Mouse (Mus musculus) left cerebral cortex, postnatal 25 days (tissue): ENCODE data around the gene Leo1. TPM values are rescaled to one million over a fixed set of nuclear protein-coding genes. Genes with fewer than 3 reads are reported as not detected.
"Not testable (repeated sequence)": the region's sequence is repeated elsewhere in the genome, so short reads cannot be mapped to it uniquely, and the experiment has no call there.

Source experiments
- DNase-seq, 2 experiments: peaks; one replicate each; pipeline ENCODE4 v3.0.0; 2022; ENCODE audit warnings: low spot score in 2 of 2, mixed read lengths in 1 of 2
- intact Hi-C: fragments of 180-260 bp; cut with DNase I; formaldehyde crosslinking; loops from one replicate; pipeline ENCODE4 v1.15.1; 2025
- total RNA-seq, 2 experiments: library from RNA; stranded (reverse); gene quantifications; 2 replicates each; pipeline ENCODE4 v1.2.3; 2021

Leo1 gene
- total RNA-seq, 2 experiments from 2014 or later: 25.5 to 29.1 TPM

DNA sequence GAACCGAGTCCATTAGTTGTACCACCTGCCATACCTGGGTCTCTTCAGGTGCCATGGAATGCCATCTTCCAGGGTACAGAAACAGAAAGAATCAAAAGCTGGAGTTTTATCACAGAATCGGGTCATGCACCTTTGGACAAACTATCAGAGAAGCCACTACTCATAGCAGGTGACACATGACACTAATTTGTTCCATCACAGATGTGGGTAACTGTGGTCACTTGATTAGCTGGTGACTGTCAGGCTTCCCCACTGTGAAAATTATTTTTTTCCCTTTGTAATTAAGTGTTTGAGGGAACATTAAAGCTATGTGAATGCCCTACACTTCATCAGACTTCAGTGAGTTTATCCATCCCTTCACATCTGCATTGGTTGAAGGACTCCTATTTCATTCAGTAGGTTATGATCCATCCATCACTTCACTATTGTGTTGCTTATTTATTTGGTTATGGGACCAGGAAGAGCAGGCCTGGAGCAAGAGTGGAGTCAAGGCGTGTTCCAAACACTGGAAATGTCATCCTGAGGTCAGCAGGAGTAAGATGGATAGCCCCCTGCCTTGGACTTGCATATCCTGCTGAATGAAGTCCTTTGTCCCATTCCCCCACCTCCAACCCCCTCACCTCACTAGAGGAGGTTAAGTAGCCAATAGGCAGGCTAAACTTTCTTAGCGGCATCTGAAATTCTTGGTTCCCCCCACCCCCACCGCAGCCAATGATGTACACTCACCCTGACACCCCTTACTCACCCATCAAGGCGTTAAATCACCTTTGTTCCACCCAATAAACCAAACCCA is 16.8 kb upstream of the Leo1 start:
- intact Hi-C loops: no loop called here

DNA sequence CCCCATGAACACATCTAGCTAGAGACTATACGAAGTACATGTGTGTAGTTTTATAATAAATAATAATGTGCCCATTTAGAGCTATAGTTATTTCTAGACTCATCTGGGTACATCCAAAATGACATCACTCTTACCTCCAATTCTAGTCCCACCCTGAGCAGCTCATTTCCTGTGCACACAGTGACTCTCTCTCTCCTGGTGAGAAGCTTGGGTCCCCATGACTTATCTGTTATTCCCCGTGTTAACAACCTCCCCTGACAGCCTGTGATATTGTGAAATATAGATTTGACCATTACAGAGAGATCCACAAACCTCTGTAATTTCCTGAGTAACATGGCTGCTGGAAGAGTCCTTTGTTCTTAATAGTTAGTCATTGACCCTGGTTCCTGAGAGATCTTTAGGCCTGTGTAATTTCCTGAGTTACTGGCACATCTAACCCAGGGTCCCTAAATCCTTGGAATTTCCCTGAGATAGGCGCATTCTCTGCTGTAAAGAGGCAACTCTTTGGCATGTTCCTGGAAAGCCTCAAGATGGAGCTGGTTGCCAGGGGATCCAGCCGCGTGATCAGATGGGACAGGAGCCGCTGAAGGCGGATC is 15.4 kb upstream of the Leo1 start:
- no peak for DNase-seq
- intact Hi-C loops: no loop called here

More for the DNA sequence above, 16.8 kb upstream of the Leo1 start:
- no peak for DNase-seq

DNA sequence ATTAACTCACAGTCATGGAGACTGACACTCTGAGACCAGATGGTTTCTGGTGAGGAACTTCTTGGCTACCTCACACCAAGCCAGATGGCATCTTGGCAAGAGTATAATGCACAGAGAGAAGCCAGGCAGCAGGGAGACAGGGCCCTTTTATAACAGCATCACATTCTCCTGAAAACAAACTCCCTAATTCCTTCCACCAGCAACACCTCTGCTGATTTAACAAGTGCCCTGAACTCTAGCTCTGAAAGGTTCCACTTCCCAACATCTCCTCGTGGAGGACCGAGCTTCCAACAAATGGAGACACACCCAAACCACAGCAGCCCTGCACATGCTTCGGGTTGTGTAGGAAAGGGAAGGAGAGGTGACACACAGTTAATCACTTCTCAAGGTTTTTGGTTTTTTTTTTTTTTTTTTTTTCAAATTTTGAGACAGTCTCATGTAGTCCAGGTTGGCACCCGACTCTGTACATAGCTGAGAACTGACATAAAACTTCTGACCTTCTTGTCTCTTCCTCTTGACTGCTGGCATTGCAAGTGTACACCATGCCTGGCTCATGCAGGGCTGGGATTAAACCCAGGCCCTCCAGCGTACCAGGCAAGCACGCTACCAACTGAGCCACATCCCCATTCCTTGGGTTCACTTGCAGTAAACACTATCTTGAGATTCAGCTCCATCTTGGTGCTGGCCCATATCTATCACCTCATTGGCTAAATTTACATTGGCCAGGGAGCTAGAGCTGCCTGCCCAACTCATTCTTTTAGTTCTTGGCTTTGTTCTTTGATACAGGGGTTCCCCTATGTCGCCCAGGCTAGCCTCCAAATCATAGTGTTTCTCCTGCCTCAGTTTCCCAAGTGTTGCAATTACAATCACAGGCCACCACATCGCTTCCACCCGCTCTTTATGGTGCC is 13.7 kb upstream of the Leo1 start:
- intact Hi-C loops: no loop called here
- DNase-seq: peak in 1 of 2 experiments; percentile 57

DNA sequence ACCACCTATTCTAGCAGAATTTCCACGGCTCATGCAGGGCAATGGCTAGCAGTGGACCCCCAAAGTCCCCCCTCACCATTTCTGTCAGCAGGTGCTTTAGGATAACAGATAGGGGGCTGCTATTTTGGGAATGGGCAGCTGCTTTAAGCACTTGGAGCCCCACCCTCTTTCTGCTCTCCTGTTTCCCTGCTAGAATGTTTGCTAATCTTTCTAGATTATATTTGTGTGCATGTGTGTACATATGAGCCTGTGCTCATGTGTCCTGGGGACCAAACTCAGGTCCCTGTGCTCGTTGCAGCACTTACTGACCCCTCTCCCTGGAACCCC is 13.1 kb upstream of the Leo1 start:
- DNase-seq: no peak
- intact Hi-C loops: no loop called here

DNA sequence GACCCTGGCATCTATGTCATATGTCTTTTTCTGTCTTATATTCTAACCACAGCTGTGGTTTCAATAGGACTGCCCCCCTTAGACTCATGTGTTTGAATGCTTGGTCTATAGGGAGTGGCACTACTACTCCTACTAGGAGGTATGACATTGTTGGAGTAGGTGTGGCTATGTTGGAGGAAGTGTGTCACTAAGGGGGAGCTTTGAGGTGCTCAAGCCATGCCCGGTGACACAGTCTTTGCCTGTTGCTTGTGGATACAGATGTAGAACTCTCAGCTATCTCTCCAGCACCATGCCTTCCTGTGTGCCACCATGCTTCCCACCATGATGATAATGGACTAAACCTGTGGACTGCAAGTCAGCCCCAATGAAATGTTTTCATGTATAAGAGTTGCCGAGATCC is 12.3 kb upstream of the Leo1 start:
- DNase-seq: no peak
- intact Hi-C loops: no loop called here

DNA sequence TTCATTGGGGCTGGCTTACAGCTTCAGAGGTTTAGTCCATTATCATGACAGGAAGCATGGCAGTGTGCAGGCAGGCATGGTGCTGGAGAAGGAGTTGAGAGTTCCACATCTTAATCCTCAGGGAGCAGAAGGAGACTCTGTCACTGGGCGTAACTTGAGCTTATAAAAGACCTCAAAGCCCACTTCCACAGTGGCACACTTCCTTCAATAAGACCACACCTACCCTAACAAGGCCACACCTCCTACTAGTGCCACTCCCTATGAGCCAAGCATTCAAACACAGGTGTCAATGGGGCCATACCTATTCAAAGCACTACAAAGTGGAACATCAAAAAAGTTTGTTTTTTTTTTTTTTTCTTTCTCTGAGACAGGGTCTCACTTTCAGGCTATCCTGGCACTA is 11.7 kb upstream of the Leo1 start:
- intact Hi-C loops: no loop called here
- DNase-seq: no peak

DNA sequence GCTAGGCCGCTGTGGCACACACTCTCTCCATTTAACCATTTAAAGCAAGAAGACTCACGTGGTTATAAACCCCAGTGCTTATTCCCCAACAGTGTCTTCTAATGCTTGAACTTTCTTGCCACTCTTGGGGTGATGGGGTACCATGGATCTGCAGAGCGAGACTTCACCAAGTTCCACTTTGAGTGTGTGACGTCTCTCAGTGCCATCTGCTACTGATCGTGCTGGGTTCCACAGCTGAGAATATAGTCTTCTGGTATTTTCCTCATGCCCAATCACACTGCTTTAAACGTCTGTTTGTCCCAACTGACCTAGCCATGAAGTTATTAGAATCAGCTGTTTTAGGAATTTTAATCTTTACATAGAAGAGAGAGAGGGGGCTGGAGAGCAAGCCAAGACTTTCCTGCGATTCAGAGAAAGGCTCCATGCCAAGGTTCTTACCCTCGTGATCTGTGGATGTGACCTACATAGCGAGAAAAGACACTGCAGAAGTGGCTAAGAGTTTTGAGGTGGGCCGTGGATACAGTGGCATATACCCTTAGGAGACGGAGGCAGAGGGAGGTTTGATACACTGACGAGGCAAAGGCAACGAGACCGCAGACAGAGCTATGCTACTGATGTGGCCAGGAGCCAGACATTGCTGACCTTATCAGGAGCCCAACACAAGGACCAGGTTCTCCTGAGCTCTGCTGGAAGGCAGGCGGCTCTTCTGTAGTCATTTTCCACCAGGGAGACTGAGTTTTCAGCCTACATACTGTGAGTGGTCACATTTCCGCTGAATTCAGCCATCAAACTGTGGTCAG is 10.3 kb upstream of the Leo1 start:
- intact Hi-C loops: no loop called here
- DNase-seq: peak in 1 of 2 experiments; percentile 59

DNA sequence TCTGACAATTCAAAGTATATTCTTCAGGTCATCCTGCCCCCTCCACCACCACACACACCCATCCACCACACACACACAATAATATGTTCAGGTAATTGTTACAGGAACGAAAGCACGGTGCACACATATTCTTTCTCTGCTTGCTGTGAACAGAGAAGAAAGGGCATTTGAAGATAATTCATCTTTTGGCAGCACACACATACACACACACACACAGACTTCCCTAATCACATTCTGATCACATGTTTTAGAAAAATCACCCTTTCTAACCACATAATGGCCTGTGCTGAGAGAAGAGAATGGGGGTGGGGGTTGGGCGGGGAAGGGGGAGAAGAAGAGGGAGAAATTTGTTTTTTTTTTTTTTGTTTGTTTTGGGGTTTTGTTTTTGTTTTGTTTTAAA is 8.6 kb upstream of the Leo1 start:
- intact Hi-C loops: no loop called here
- no peak for DNase-seq

DNA sequence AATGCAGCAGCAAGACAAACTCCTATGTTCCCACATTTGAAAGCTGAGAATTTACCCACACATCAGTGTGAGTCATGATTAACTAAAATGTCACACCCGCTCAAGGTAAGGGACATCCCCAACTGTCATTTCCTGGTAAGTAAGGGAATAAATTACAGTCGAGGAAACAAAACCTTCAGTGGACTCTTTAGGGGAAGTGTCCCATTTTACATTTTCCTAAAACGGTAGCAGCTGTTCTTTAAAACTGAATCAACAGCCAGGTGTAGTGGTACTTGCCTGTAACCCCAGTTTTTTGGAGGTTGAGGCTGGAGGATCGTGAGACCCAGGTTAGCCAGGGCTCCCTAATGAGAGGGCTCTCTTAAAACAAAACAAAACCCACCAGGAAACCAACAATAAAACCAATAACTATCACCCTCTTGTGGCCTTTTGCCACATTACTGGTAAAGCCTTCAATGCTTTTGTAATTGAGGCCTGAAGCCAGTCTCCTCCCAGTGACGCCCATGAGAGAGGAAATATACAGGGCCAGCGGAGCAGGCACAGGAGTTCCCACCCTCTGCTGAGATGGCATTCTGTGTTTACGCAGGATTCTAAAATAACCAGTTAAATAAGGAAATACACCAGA is 7.0 kb upstream of the Leo1 start:
- intact Hi-C loops: loop anchor here (2.0 kb wide), 1 partner anchor 73 kb away; no protein-coding TSS in a partner anchor
- DNase-seq: peak; percentile 36 to 56

DNA sequence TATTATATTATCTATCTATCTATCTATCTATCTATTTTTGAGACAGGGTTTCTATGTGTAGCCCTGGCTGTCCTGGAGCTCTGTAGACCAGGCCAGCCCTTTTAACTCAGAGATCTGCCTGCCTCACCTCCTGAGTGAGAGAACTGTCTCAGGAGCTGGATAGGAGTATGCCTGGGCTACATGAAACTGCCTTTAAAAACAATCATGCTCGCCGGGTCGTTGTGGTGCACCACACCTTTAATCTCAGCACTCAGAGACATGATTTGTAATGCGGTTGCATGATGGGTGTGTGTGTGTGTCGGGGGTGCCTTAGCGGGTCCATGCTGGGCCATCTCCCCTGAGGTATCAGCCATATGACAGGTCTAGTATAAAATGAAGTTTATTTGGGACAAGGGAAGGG is 6.5 kb upstream of the Leo1 start:
- DNase-seq: no peak
- intact Hi-C loops: loop anchor here (2.0 to 5.0 kb wide), 3 partner anchors 74 to 393 kb away; no protein-coding TSS in a partner anchor

DNA sequence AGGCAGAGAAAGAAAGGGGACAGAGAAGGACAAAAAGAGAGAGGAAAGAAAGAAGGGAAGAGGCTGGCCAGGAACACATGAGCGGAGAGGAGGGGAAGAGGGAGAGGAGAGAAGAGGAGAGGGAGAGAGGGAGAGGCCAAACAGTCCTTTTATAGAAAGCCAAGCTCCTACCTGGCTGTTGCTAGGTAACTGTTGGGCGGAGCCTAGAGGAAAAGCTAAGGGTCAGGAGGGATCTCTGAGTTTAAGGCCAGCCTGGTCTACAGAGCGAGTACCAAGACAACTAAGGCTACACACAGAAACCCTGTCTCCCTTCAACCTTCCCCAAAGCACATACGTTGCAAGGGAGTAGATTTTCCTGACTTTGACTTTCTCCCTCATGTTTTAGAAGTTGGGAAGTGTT is 6.0 kb upstream of the Leo1 start:
- intact Hi-C loops: loop anchor here (2.0 to 5.0 kb wide), 3 partner anchors 74 to 393 kb away; no protein-coding TSS in a partner anchor
- no peak for DNase-seq

DNA sequence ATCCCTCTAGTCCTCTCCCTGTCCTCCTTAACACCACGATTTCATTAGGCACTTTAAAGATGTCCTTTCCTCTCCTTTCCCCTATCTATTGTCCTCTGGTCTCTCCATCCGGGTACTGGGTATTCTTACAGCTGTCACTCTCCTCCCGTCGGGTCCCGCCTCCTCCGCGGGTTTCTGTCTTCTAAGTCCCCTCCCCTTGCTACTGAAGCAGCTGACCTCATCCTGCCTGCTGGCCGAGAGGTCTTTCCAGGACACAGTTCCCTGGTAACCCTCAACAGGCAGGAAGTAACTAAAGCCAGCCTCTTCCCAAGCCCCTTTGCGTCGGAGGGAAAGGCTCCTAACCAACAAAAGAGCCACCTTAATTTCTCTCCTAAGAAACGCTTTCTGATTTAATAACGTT is 5.4 kb upstream of the Leo1 start:
- peak; percentile 29 to 64 for DNase-seq
- intact Hi-C loops: loop anchor here (2.0 to 5.0 kb wide), 3 partner anchors 75 to 394 kb away; no protein-coding TSS in a partner anchor

DNA sequence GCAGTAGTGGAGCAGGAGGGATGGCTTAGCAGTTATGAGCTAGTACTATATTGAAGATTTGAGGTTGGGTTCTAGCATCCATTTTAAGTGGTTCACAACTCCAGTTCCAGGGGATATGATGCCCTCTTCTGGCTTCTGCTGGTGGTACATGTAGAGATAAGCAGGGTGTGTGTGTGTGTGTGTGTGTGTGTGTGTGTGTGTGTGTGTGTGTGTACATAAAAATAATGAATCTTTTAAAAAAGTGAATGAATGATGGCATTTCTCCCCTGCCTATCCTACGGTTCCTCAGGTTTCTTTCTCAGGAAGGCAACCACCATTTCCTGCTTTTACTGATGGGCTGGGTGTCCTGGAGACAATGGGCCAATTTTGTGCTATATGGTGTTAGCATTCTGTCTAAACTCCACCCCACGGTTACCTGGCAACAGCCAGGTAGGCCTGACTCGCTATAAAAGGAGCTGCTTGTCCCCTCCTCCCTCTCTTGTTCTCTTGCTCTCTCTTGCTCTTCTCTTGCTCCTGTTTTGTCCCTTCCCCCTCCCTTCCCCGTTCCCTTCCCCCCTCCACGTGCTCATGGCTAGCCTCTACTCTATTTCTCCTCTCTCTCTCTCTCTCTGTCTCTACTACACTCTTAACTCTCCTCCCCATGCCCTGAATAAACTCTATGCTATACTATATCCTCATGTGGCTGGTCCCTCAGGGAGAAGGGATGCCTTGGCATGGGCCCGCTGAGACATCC is 3.5 kb upstream of the Leo1 start:
- DNase-seq: peak in 1 of 2 experiments; percentile 20

DNA sequence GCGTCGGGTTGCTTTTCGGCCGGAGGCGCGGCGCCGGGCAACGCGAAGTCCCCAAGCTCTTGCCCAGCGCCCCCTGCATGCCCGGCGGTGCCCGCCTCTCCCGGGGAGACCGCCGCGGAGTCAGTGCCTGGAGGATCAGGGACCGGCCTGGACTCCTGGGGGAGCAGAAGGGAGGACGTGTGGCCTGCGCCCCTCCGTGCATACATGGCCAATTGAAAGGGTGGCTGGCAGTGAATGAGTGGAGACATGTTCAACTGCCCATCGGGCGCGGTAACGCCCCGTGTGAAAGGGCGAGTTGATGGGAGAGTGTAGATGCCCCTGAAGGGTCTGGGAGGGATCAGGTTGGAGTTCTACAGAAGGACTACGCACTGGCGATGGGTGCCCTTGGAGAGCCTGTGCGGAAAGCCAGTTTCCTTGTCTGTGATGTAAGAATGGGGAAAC is 387 bp downstream of the Leo1 start:
- intact Hi-C loops: loop anchor here (1.0 kb wide), 1 partner anchor 32 kb away; no protein-coding TSS in a partner anchor

More for the DNA sequence above, 3.5 kb upstream of the Leo1 start:
- intact Hi-C loops: loop anchor here (5.0 kb wide), 2 partner anchors 156 to 396 kb away; no protein-coding TSS in a partner anchor

DNA sequence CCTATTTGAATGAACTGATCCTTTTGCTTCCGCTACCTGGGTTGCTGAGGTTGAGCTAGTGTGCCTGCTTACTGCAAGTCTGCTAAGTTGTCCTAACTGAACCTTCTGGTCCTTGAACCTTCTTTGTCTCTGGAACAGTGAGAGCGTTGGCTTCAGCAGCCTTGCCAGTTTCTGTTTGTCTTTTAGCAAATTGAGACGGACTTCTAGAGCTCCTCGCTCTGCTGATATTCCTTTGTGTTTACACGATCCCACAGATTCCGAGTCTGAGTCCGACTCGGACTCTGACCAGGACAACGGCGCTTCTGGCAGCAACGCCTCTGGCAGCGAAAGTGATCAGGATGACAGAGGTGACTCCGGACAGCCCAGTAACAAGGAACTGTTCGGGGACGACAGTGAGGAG is 3.7 kb downstream of the Leo1 start:
- intact Hi-C loops: no loop called here
- DNase-seq: no peak

More for the DNA sequence above, 387 bp downstream of the Leo1 start:
- DNase-seq: no peak

DNA sequence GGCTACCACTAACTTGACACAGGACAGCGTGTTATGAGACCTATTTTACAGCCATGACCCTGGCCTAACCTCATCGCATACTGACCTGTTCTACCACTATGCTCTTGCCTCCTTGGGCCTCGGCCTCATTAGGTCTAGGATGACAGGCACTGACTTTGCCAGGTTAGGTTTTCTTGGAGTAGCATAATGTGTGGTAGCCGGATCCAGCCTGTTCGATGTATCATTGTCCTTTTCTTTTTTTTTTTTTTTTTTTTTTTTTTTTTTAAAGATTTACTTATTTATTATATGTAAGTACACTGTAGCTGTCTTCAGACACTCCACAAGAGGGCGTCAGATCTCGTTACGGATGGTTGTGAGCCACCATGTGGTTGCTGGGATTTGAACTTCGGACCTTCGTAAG is 5.2 kb downstream of the Leo1 start:
- intact Hi-C loops, DNase-seq: not testable (repeated sequence)

DNA sequence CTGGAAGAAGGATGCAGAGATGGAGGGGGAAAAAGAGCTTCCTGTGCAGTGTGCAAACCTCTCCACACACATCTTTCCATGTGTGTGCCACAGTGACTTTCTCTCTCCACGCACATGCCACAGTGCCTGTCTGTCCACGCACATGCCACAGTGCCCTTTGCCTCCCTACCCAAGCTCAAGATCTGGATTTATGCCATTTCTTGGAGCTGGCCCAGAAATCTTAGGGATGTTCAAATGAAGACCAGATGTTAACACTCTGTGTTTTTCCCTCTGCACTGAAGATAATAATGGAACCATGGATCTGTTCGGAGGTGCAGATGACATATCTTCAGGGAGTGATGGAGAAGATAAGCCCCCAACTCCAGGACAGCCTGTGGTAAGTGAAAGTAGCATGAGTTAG is 6.7 kb downstream of the Leo1 start:
- no peak for DNase-seq
- intact Hi-C loops: no loop called here

DNA sequence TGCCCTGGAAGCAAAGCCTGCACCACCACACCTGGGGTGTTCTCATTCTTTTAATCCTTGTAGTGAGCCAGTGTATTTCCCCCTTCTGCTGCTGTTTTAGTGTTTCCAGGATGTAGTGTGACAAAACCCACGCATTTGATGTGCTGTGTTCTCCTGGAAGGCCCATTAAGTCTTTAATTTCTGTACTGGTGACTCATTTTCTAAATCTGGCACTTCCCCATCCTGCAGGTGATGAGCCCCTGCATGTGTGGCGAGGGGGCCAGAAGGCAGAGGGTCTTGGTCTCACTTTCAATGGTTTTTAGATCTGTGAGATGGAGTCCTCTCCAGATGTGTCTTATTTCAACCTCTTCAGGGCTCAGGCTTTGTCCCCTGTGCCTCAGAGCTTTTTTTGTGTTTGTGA is 12.7 kb downstream of the Leo1 start:
- DNase-seq: no peak
- intact Hi-C loops: no loop called here
